Mouse (Mus musculus): ENCODE data around the gene Gimap5.

- TF ChIP-seq CTCF (IDR thresholded peaks at IDR 0.05; ENCODE audit: low read depth) (no peak), EP300 (IDR thresholded peaks at IDR 0.05; ENCODE audit: low read depth) (no peak)
These were observed 24.7 kb downstream of the Gimap5 start, which contains the start of gene Gimap3 for GRCm38 (mm10) chr6:48770696-48771095.
